Mouse (Mus musculus) stomach, embryonic 14.5 days (tissue): Measurements from ENCODE around the gene Eif2a. TPM values are rescaled to one million over a fixed set of nuclear protein-coding genes. Genes with fewer than 3 reads are reported as not detected.

Experiments used
- ATAC-seq: fragments of 200-750 bp; cut with Nextera tagmentation; 2 replicates; pipeline ENCODE4 v1.8.0; 2017; ENCODE audit warnings: low read depth, moderate TSS enrichment; ENCODE audit not compliant: insufficient number of reproducible peaks, insufficient read depth, low FRiP score
- H3K27ac ChIP-seq: fragments of 300-500 bp; sonication (generic); 2 replicates; pipeline ENCODE4 v1.5.1; 2014; ENCODE audit warnings: mild to moderate bottlenecking, low read length, moderate library complexity, mixed read lengths
- H3K27me3 ChIP-seq: fragments of 300-500 bp; sonication (generic); 2 replicates; pipeline ENCODE4 v1.6.1; 2014; ENCODE audit warnings: low read length, control low read depth, mixed read lengths; ENCODE audit not compliant: control insufficient read depth, insufficient read depth
- H3K36me3 ChIP-seq: fragments of 300-500 bp; sonication (generic); 2 replicates; pipeline ENCODE4 v1.6.1; 2014; ENCODE audit warnings: mild to moderate bottlenecking, control low read depth, low read length, moderate library complexity, mixed read lengths; ENCODE audit not compliant: control insufficient read depth, insufficient read depth
- H3K4me1 ChIP-seq: fragments of 300-500 bp; sonication (generic); 2 replicates; pipeline ENCODE4 v1.6.1; 2014; ENCODE audit warnings: low read length, control low read depth, mixed read lengths; ENCODE audit not compliant: control insufficient read depth, insufficient read depth
- H3K4me2 ChIP-seq: fragments of 300-500 bp; sonication (generic); replicated peaks from 2 replicates; pipeline ENCODE4 v1.6.1; 2014; ENCODE audit warnings: low read depth, low read length, control low read depth
- H3K4me3 ChIP-seq: fragments of 300-500 bp; sonication (generic); 2 replicates; pipeline ENCODE4 v1.5.1; 2014; ENCODE audit warnings: low read depth, low read length, control low read depth
- H3K9ac ChIP-seq: fragments of 300-500 bp; sonication (generic); replicated peaks from 2 replicates; pipeline ENCODE4 v1.6.1; 2014; ENCODE audit warnings: low read depth, mild to moderate bottlenecking, control low read depth, low read length, moderate library complexity, mixed read lengths
- H3K9me3 ChIP-seq: fragments of 300-500 bp; sonication (generic); 2 replicates; pipeline ENCODE4 v1.6.1; 2016; ENCODE audit warnings: low read depth, low read length, control low read depth; ENCODE audit not compliant: control insufficient read depth
- WGBS: fragments of 180-500 bp; shearing (Covaris S2); extraction: QIAGEN DNeasy Blood & Tissue Kit; methylation state at CpG from one replicate; pipeline ENCODE4 v1.1.7; 2014; 5-methylcytosine and 5-hydroxymethylcytosine counted together
- polyA plus RNA-seq: library from polyadenylated mRNA; unstranded; fragments of >200 nt; fragmentation: Nextera tagmentation; extraction: Ambion mirVana; gene quantifications from 2 replicates; pipeline ENCODE4 v1.2.1, GENCODE M21; 2014

Gene Eif2a
- polyA plus RNA-seq, result 56.1 and 59.5 TPM in 2 replicates

GRCm38 (mm10) chr3:58525652-58526407, at the start of gene Eif2a, which contains the start of gene Serp1:
TSS of gene Eif2a (plus strand) at chr3:58525821.
TSS of gene Serp1 (minus strand) at chr3:58525892.
- ATAC-seq, result peak; percentile 99
- Histone ChIP-seq H3K27me3 (no peaks in the 10 kb centered on the region), H3K9ac (peak within 1 kb of the TSS; percentile 82), H3K4me1 (peaks cover 9% of the 10 kb centered on the region; the same call in 1 of the 2 replicates), H3K4me2 (peak within 1 kb of the TSS; percentile 69), H3K9me3 (no peaks in the 10 kb centered on the region), H3K36me3 (peaks cover 16% of the 10 kb centered on the region), H3K4me3 (peak within 1 kb of the TSS; percentile 92), H3K27ac (peak within 1 kb of the TSS; percentile 92)
- WGBS, result under 1% methylated on average over 57 of the region's 57 CpGs

- Histone ChIP-seq H3K27me3 (no peaks in the 10 kb centered on the region), H3K36me3 (no peaks in the 10 kb centered on the region), H3K4me2 (no peak overlapping the region), H3K4me1 (no peaks in the 10 kb centered on the region), H3K27ac (no peak overlapping the region), H3K9ac (no peak overlapping the region), H3K9me3 (no peaks in the 10 kb centered on the region), H3K4me3 (no peak overlapping the region)
- no peak for ATAC-seq
- WGBS, result 85% methylated on average over 2 of the region's 2 CpGs
These were observed 46.7 kb upstream of the Eif2a start for GRCm38 (mm10) chr3:58478755-58479455.

GRCm38 (mm10) chr3:58485883-58486282, 39.7 kb upstream of the Eif2a start:
- no peak overlapping the region for H3K4me3 ChIP-seq
- H3K4me2 ChIP-seq, result no peak overlapping the region
- no peaks in the 10 kb centered on the region for H3K9me3 ChIP-seq
- no peaks in the 10 kb centered on the region for H3K36me3 ChIP-seq
- H3K4me1 ChIP-seq, result no peaks in the 10 kb centered on the region
- H3K27me3 ChIP-seq, result no peaks in the 10 kb centered on the region
- no peak overlapping the region for H3K27ac ChIP-seq
- no peak overlapping the region for H3K9ac ChIP-seq
- WGBS, result 70% methylated on average over 7 of the region's 7 CpGs
- no peak for ATAC-seq

GRCm38 (mm10) chr3:58487121-58487520, 38.5 kb upstream of the Eif2a start:
- Histone ChIP-seq H3K4me3 (no peak overlapping the region), H3K4me2 (no peak overlapping the region), H3K9me3 (no peaks in the 10 kb centered on the region), H3K36me3 (no peaks in the 10 kb centered on the region), H3K9ac (no peak overlapping the region), H3K27me3 (no peaks in the 10 kb centered on the region), H3K27ac (no peak overlapping the region), H3K4me1 (no peaks in the 10 kb centered on the region)
- 66% methylated on average over 3 of the region's 3 CpGs for WGBS
- ATAC-seq, result no peak

GRCm38 (mm10) chr3:58487999-58488775, 37.4 kb upstream of the Eif2a start:
- Histone ChIP-seq H3K36me3 (no peaks in the 10 kb centered on the region), H3K9me3 (no peaks in the 10 kb centered on the region), H3K4me2 (no peak overlapping the region), H3K9ac (no peak overlapping the region), H3K27me3 (no peaks in the 10 kb centered on the region), H3K4me1 (no peaks in the 10 kb centered on the region), H3K4me3 (no peak overlapping the region), H3K27ac (no peak overlapping the region)
- WGBS, result 76% methylated on average over 8 of the region's 8 CpGs
- ATAC-seq, result no peak

GRCm38 (mm10) chr3:58490787-58491186, 34.8 kb upstream of the Eif2a start:
- no peak for ATAC-seq
- WGBS, result 77% methylated on average over 7 of the region's 7 CpGs
- Histone ChIP-seq H3K9ac (no peak overlapping the region), H3K9me3 (no peaks in the 10 kb centered on the region), H3K27ac (no peak overlapping the region), H3K36me3 (no peaks in the 10 kb centered on the region), H3K4me1 (no peaks in the 10 kb centered on the region), H3K4me3 (no peak overlapping the region), H3K4me2 (no peak overlapping the region), H3K27me3 (no peaks in the 10 kb centered on the region)

GRCm38 (mm10) chr3:58493621-58494020, 32.0 kb upstream of the Eif2a start:
- Histone ChIP-seq H3K9me3 (no peaks in the 10 kb centered on the region), H3K27me3 (no peaks in the 10 kb centered on the region), H3K4me1 (no peaks in the 10 kb centered on the region), H3K36me3 (no peaks in the 10 kb centered on the region), H3K4me2 (no peak overlapping the region), H3K9ac (no peak overlapping the region), H3K4me3 (no peak overlapping the region), H3K27ac (no peak overlapping the region)
- WGBS, result 81% methylated on average over 4 of the region's 4 CpGs
- no peak for ATAC-seq

- no peak for ATAC-seq
- Histone ChIP-seq H3K36me3 (no peaks in the 10 kb centered on the region), H3K27me3 (no peaks in the 10 kb centered on the region), H3K27ac (no peak overlapping the region), H3K4me1 (no peaks in the 10 kb centered on the region), H3K4me2 (no peak overlapping the region), H3K4me3 (no peak overlapping the region), H3K9me3 (no peaks in the 10 kb centered on the region), H3K9ac (no peak overlapping the region)
- WGBS, result 58% methylated on average over 2 of the region's 2 CpGs
These were observed 23.7 kb upstream of the Eif2a start for GRCm38 (mm10) chr3:58501961-58502360.
